Mouse (Mus musculus) embryonic facial prominence, embryonic 11.5 days (tissue): ENCODE measurements around the gene Gtf2ird2. TPM values are rescaled to one million over a fixed set of nuclear protein-coding genes. Genes with fewer than 3 reads are reported as not detected.

Source experiments
- ATAC-seq: fragments of 200-750 bp; cut with Nextera tagmentation; replicated peaks from 2 replicates; pipeline ENCODE4 v1.8.0; 2017; ENCODE audit warnings: low read depth; ENCODE audit not compliant: insufficient number of reproducible peaks, low FRiP score, low TSS enrichment
- DNase-seq: peaks from one replicate; pipeline ENCODE4 v3.0.0-alpha.2; 2015; ENCODE audit warnings: low spot score
- H3K27ac ChIP-seq: fragments of 300-500 bp; sonication (generic); replicated peaks from 2 replicates; pipeline ENCODE4 v1.5.1; 2014; ENCODE audit warnings: mild to moderate bottlenecking, low read depth, low read length, control low read depth
- H3K27me3 ChIP-seq: fragments of 300-500 bp; sonication (generic); 2 replicates; pipeline ENCODE4 v1.6.1; 2014; ENCODE audit warnings: mild to moderate bottlenecking, low read length, moderate library complexity, mixed read lengths; ENCODE audit not compliant: control insufficient read depth, insufficient read depth
- H3K36me3 ChIP-seq: fragments of 300-500 bp; sonication (generic); replicated peaks from 2 replicates; pipeline ENCODE4 v1.6.1; 2014; ENCODE audit warnings: low read depth, mild to moderate bottlenecking, low read length, moderate library complexity, mixed read lengths; ENCODE audit not compliant: control insufficient read depth, insufficient read depth
- H3K4me1 ChIP-seq: fragments of 300-500 bp; sonication (generic); 2 replicates; pipeline ENCODE4 v1.6.1; 2014; ENCODE audit warnings: low read length, mixed read lengths; ENCODE audit not compliant: control insufficient read depth, insufficient read depth
- H3K4me2 ChIP-seq: fragments of 300-500 bp; sonication (generic); 2 replicates; pipeline ENCODE4 v1.6.1; 2014; ENCODE audit warnings: low read depth, mild to moderate bottlenecking, control low read depth, low read length, moderate library complexity
- H3K4me3 ChIP-seq: fragments of 300-500 bp; sonication (generic); 2 replicates; pipeline ENCODE4 v1.5.1; 2014; ENCODE audit warnings: low read depth, low read length, control low read depth
- H3K9ac ChIP-seq: fragments of 300-500 bp; sonication (generic); replicated peaks from 2 replicates; pipeline ENCODE4 v1.6.1; 2014; ENCODE audit warnings: mild to moderate bottlenecking, control low read depth, low read length
- H3K9me3 ChIP-seq: fragments of 300-500 bp; sonication (generic); replicated peaks from 2 replicates; pipeline ENCODE4 v1.6.1; 2016; ENCODE audit warnings: mild to moderate bottlenecking, low read length, inconsistent platforms, mixed read lengths; ENCODE audit not compliant: control insufficient read depth
- WGBS: fragments of 180-500 bp; shearing (Covaris S2); extraction: QIAGEN DNeasy Blood & Tissue Kit; methylation state at CpG from one replicate; pipeline ENCODE4 v1.1.7; 2014; 5-methylcytosine and 5-hydroxymethylcytosine counted together
- polyA plus RNA-seq: library from polyadenylated mRNA; unstranded; fragments of >200 nt; fragmentation: Nextera tagmentation; extraction: Ambion mirVana; gene quantifications from 2 replicates; pipeline ENCODE4 v1.2.1, GENCODE M21; 2014

Gene Gtf2ird2
- polyA plus RNA-seq, 1 experiment from 2014 or later = 5.4 TPM

- DNase-seq (peak; percentile 57), ATAC-seq (no peak)
- Histone ChIP-seq H3K36me3 (no peaks in the 10 kb centered on the region), H3K27ac (no peak overlapping the region), H3K4me2 (no peak overlapping the region), H3K27me3 (no peaks in the 10 kb centered on the region), H3K9me3 (no peaks in the 10 kb centered on the region), H3K9ac (no peak overlapping the region), H3K4me1 (no peaks in the 10 kb centered on the region), H3K4me3 (no peak overlapping the region)
- 41% methylated on average over 4 of the region's 4 CpGs for WGBS
Measured at GRCm38 (mm10) chr5:134173206-134173605, 10.6 kb upstream of the Gtf2ird2 start.

- H3K9ac ChIP-seq = peak overlapping the region; percentile 81
- ATAC-seq (no peak), DNase-seq (no peak)
- WGBS = 7% methylated on average over 10 of the region's 10 CpGs
- H3K4me2 ChIP-seq = peak overlapping the region; percentile 78
- no peaks in the 10 kb centered on the region for H3K36me3 ChIP-seq
- no peaks in the 10 kb centered on the region for H3K4me1 ChIP-seq
- no peaks in the 10 kb centered on the region for H3K9me3 ChIP-seq
- H3K27me3 ChIP-seq = no peaks in the 10 kb centered on the region
- H3K27ac ChIP-seq = 0 out of 2 replicates have a peak overlapping the region, but pooled peaks have one; percentile 11
- H3K4me3 ChIP-seq = peak overlapping the region; percentile 97
Measured at GRCm38 (mm10) chr5:134175696-134176095, 8.1 kb upstream of the Gtf2ird2 start.

- Histone ChIP-seq H3K4me3 (peak within 1 kb of the TSS; percentile 97), H3K4me2 (peak within 1 kb of the TSS; percentile 78), H3K4me1 (no peaks in the 10 kb centered on the region), H3K36me3 (no peaks in the 10 kb centered on the region), H3K9ac (peak within 1 kb of the TSS; percentile 81), H3K27me3 (no peaks in the 10 kb centered on the region), H3K9me3 (no peaks in the 10 kb centered on the region), H3K27ac (peak within 1 kb of the TSS; percentile 57; the same call in 1 of the 2 replicates)
- DNase-seq (peak; percentile 93), ATAC-seq (peak; percentile 82)
- WGBS = under 1% methylated on average over 72 of the region's 72 CpGs
Measured at GRCm38 (mm10) chr5:134176169-134176881, 7.5 kb upstream of the Gtf2ird2 start, which contains the start of gene Rcc1l. Gene Rcc1l (minus strand): TSS chr5:134176774.

GRCm38 (mm10) chr5:134178536-134178935, 5.3 kb upstream of the Gtf2ird2 start:
- Histone ChIP-seq H3K4me2 (no peak overlapping the region), H3K4me3 (no peak overlapping the region), H3K27me3 (no peaks in the 10 kb centered on the region), H3K9me3 (no peaks in the 10 kb centered on the region), H3K27ac (no peak overlapping the region), H3K9ac (no peak overlapping the region), H3K4me1 (peaks cover 3% of the 10 kb centered on the region; the same call in 1 of the 2 replicates), H3K36me3 (no peaks in the 10 kb centered on the region)
- no peak for DNase-seq
- WGBS = 77% methylated on average over 7 of the region's 7 CpGs
- ATAC-seq = no peak

- Histone ChIP-seq H3K4me3 (no peak overlapping the region), H3K4me1 (peaks cover 3% of the 10 kb centered on the region; the same call in 1 of the 2 replicates), H3K9ac (no peak overlapping the region), H3K36me3 (no peaks in the 10 kb centered on the region), H3K27ac (no peak overlapping the region), H3K9me3 (no peaks in the 10 kb centered on the region), H3K4me2 (no peak overlapping the region), H3K27me3 (no peaks in the 10 kb centered on the region)
- 28% methylated on average over 7 of the region's 7 CpGs for WGBS
- no peak for ATAC-seq
- DNase-seq = peak; percentile 93
Measured at GRCm38 (mm10) chr5:134179871-134180270, 3.9 kb upstream of the Gtf2ird2 start.

GRCm38 (mm10) chr5:134182172-134182571, 1.6 kb upstream of the Gtf2ird2 start:
- H3K4me2 ChIP-seq = no peak overlapping the region
- ATAC-seq = no peak
- H3K4me1 ChIP-seq = peaks cover 3% of the 10 kb centered on the region; the same call in 1 of the 2 replicates
- DNase-seq = no peak
- no peaks in the 10 kb centered on the region for H3K36me3 ChIP-seq
- H3K27ac ChIP-seq = no peak overlapping the region
- 50% methylated on average over 3 of the region's 3 CpGs for WGBS
- no peak overlapping the region for H3K9ac ChIP-seq
- H3K4me3 ChIP-seq = no peak overlapping the region
- no peaks in the 10 kb centered on the region for H3K9me3 ChIP-seq
- no peaks in the 10 kb centered on the region for H3K27me3 ChIP-seq

- H3K27ac ChIP-seq = no peak overlapping the region
- H3K27me3 ChIP-seq = no peaks in the 10 kb centered on the region
- no peak overlapping the region for H3K4me3 ChIP-seq
- no peak overlapping the region; the same call in 1 of the 2 replicates for H3K4me2 ChIP-seq
- DNase-seq (no peak), ATAC-seq (no peak)
- H3K9me3 ChIP-seq = no peaks in the 10 kb centered on the region
- 82% methylated on average over 4 of the region's 4 CpGs for WGBS
- H3K36me3 ChIP-seq = no peaks in the 10 kb centered on the region
- no peak overlapping the region for H3K9ac ChIP-seq
- H3K4me1 ChIP-seq = peaks cover 3% of the 10 kb centered on the region; the same call in 1 of the 2 replicates
Measured at GRCm38 (mm10) chr5:134182735-134183134, 1.1 kb upstream of the Gtf2ird2 start.

- H3K36me3 ChIP-seq = no peaks in the 10 kb centered on the region
- H3K9ac ChIP-seq = peak overlapping the region; percentile 94
- peak overlapping the region; percentile 73 for H3K4me3 ChIP-seq
- peaks cover 3% of the 10 kb centered on the region; the same call in 1 of the 2 replicates for H3K4me1 ChIP-seq
- H3K4me2 ChIP-seq = peak overlapping the region; percentile 82
- no peak overlapping the region for H3K27ac ChIP-seq
- no peak for DNase-seq
- no peaks in the 10 kb centered on the region for H3K9me3 ChIP-seq
- no peaks in the 10 kb centered on the region for H3K27me3 ChIP-seq
- 60% methylated on average over 7 of the region's 7 CpGs for WGBS
- no peak for ATAC-seq
Measured at GRCm38 (mm10) chr5:134183162-134183561, 657 bp upstream of the Gtf2ird2 start.
